Mouse (Mus musculus) heart, postnatal 0 days (tissue): ENCODE results near the gene Ephb2.

Experiments used
- CTCF ChIP-seq: IDR thresholded peaks from 2 replicates; pipeline ENCODE4 v1.5.1; 2016; ENCODE audit warnings: antibody characterized with exemption, control low read depth, low read depth
- EP300 ChIP-seq: IDR thresholded peaks from 2 replicates; pipeline ENCODE4 v1.6.1; 2016; ENCODE audit warnings: antibody characterized with exemption, low read depth

GRCm38 (mm10) chr4:136807448-136808009 is 28.3 kb downstream of the Ephb2 start:
- TF ChIP-seq CTCF (no peak), EP300 (no peak)
